Mouse (Mus musculus): ENCODE results near the gene Rhog.

- TF ChIP-seq CTCF (IDR thresholded peaks at IDR 0.05; ENCODE audit: low read depth) (no peak), EP300 (IDR thresholded peaks at IDR 0.05; ENCODE audit: low read depth) (no peak)
These were observed 4.7 kb upstream of the Rhog start for GRCm38 (mm10) chr7:102260518-102260917.
